Mouse (Mus musculus): ENCODE results near the gene Carmil1.

DNA sequence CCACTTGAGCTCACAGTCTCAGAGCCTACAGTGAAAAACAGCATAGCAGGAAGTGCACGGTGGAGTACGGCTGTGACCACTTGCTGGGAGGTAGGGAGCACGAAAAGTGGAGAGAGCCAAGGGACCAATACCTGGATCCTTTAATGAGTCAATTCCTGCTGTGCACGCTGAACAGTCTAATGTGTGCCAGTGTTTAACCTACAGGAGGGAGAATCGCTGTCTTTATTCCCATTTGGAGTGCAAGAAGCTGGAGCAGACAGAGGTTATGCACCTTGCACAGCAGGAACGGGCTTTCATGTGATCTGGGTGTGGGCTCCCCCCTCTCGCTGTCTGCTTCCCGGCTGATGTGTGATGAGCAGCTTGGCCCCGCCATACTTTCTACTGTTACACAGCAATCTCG, 101.1 kb downstream of the Carmil1 start:
- TF ChIP-seq CTCF (IDR thresholded peaks at IDR 0.05 in 2 of 3, conservative IDR thresholded peaks at IDR 0.05 in 1 of 3; ENCODE audit: control insufficient read depth in 1 of 3, insufficient read depth in 1 of 3, low read depth in 2 of 3, low read length in 3 of 3, poor library complexity in 1 of 3, severe bottlenecking in 1 of 3) = no peak
- no peak for TF ChIP-seq HCFC1 (IDR thresholded peaks at IDR 0.05; ENCODE audit: low read depth, low read length)
- no peak for TF ChIP-seq SMC3 (IDR thresholded peaks at IDR 0.05; ENCODE audit: low read depth, low read length)

All from MEL (cell line).